Mouse (Mus musculus): ENCODE measurements around the gene Otud5. TPM values are rescaled to one million over a fixed set of nuclear protein-coding genes. Genes with fewer than 3 reads are reported as not detected.
"Not testable (repeated sequence)": the region's sequence is repeated elsewhere in the genome, so short reads cannot be mapped to it uniquely, and the experiment has no call there.

Otud5 gene
- total RNA-seq (2021): 10 to 100 TPM; 75.8 to 85.3 TPM

GRCm38 (mm10) chrX:7841163-7842162, at the start of gene Otud5:
Otud5 (plus strand) TSS chrX:7841364.
- peak; percentile 73 to 74 for DNase-seq (ENCODE audit: extremely low spot score in 1 of 2, low spot score in 1 of 2)

DNA sequence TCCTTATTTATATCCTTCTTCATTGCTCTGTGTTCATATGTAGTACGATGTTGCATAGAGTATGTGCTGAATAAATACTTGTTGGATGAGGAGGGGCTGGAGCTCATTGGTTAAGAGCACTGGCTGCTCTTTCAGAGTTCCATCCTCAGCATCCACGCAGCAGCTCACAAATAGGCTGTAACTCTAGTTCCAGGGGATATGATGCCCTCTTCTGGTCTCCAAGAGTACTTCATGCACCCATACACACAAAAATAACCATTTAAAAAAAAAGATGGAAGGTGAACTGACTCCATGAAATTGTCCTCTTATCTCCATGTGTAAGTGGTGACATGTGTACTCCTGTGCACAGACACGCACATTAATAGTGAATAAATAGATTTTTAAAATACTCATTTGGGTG, 47.8 kb upstream of the Otud5 start:
- no peak for DNase-seq (ENCODE audit: extremely low spot score in 1 of 2, low spot score in 1 of 2)

GRCm38 (mm10) chrX:7795016-7795415, 46.1 kb upstream of the Otud5 start:
- no peak for DNase-seq (ENCODE audit: extremely low spot score in 1 of 2, low spot score in 1 of 2)

GRCm38 (mm10) chrX:7797327-7797726, 43.8 kb upstream of the Otud5 start:
- DNase-seq (ENCODE audit: extremely low spot score in 1 of 2, low spot score in 1 of 2): no peak

DNA sequence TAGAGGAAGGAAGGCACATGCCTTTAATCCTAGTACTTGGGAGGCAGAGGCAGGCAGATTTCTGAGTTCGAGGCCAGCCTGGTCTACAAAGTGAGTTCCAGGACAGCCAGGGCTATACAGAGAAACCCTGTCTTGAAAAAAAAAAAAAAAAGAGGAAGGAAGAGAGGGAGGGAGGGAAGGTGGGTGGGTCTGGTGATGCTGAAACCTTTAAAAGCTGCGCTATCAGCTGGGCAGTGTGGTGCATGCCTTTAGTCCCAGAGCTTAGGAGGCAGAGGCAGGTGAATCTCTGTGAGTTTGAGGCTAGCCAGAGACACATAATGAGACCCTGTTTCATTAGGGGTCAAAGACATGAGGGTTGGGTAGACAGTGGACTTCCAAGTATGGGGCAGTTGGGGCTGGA, 39.0 kb upstream of the Otud5 start:
- not testable (repeated sequence) for DNase-seq (ENCODE audit: extremely low spot score in 1 of 2, low spot score in 1 of 2)

DNA sequence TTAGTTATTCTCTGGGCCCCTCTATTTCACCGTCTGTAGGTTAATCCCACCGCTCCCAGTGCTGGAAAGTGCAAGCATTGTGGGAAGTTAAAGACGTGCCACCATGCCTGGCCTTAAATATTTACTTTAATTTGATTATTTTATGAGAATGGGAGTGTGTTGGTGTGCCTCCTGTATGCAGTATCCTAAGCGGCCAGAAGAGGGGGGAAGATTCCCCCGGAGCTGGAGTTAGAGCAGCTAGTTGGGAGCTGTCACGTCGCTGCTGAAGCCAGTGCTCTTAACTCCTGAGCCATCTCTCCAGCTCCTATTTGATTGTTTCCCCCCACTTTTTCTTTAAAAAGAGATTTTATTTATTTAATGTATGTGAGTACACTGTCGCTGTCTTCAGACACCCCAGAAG, 26.1 kb upstream of the Otud5 start:
- not testable (repeated sequence) for DNase-seq (ENCODE audit: extremely low spot score in 1 of 2, low spot score in 1 of 2)

GRCm38 (mm10) chrX:7821865-7822779, 19.0 kb upstream of the Otud5 start, which contains the start of gene Kcnd1:
Kcnd1 (plus strand) TSS chrX:7822289.
- DNase-seq (ENCODE audit: extremely low spot score in 1 of 2, low spot score in 1 of 2): peak; percentile 21 to 29

DNA sequence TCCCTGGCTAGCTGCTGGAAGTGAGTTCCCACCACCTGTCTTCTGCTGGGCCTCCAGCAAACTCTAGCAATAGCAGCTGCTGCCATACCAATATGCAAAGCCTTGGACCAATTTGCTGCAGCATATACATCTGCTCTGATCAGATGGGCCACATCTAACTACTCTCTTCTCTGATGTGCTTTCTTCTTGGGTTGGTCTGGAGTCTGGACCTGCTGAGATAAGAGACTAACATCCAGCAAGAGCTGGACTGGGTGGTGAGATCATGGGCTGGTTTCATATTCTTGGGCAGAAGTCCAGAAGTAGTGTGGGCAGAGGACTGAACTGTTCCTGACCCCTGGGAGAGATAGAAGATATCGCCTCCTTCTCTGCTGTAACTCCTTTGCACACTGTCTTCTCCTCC, 4.0 kb upstream of the Otud5 start:
- DNase-seq (ENCODE audit: extremely low spot score in 1 of 2, low spot score in 1 of 2): no peak

GRCm38 (mm10) chrX:7840842-7841162, 362 bp upstream of the Otud5 start:
- DNase-seq (ENCODE audit: extremely low spot score in 1 of 2, low spot score in 1 of 2): no peak

DNA sequence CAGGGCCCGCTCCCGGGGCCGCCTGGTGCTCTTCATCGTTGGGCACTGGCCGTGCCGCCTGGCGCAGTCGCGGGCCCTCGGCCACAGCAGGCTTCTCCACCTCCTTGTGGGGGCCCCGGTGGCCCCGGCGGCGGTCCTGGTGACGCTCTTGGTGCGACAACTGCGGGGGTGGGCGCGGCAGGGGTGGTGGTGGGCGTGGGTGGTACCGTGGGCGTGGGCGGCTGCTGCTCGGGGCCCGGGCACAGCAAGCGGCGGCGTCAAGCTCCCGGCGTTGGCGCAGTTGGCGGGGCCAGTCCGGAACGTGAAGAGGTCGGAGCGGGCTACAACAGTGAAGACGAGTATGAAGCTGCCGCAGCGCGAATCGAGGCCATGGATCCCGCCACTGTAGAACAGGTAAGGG, 1.2 kb downstream of the Otud5 start:
- no peak for DNase-seq (ENCODE audit: extremely low spot score in 1 of 2, low spot score in 1 of 2)

- no peak for DNase-seq (ENCODE audit: extremely low spot score in 1 of 2, low spot score in 1 of 2)
Observed at GRCm38 (mm10) chrX:7847845-7848244, 6.7 kb downstream of the Otud5 start.

GRCm38 (mm10) chrX:7854578-7854977, 13.4 kb downstream of the Otud5 start:
- peak in 1 of 2 experiments; percentile 46 for DNase-seq (ENCODE audit: extremely low spot score in 1 of 2, low spot score in 1 of 2)

- DNase-seq (ENCODE audit: extremely low spot score in 1 of 2, low spot score in 1 of 2): no peak
Observed at GRCm38 (mm10) chrX:7859191-7859753, 18.1 kb downstream of the Otud5 start.

- DNase-seq (ENCODE audit: extremely low spot score in 1 of 2, low spot score in 1 of 2): no peak
Observed at GRCm38 (mm10) chrX:7863181-7863580, 22.0 kb downstream of the Otud5 start.

GRCm38 (mm10) chrX:7864551-7864950, 23.4 kb downstream of the Otud5 start:
- no peak for DNase-seq (ENCODE audit: extremely low spot score in 1 of 2, low spot score in 1 of 2)

GRCm38 (mm10) chrX:7865343-7865742, 24.2 kb downstream of the Otud5 start:
- no peak for DNase-seq (ENCODE audit: extremely low spot score in 1 of 2, low spot score in 1 of 2)

DNA sequence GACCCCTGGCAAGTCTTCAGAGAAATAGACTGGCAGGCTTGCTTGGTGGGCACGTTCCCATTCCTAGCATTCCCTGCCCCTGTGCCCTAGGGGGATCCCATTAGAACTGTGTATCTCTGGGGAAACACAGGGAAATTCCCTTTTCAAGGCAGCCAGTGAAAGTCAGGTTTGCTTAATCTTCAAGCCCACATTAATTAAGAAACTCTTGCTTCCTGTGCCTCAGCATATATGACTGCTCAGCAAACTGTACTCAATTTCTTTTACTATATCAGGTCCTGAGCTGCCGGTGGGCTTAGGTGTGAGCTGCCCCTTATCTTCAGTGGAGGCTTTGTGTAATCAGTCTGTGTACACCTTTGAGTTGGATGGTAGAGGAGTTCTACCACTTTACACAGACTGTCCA, 24.6 kb downstream of the Otud5 start:
- no peak for DNase-seq (ENCODE audit: extremely low spot score in 1 of 2, low spot score in 1 of 2)

GRCm38 (mm10) chrX:7867141-7867540, 26.0 kb downstream of the Otud5 start:
- no peak for DNase-seq (ENCODE audit: extremely low spot score in 1 of 2, low spot score in 1 of 2)

- no peak for DNase-seq (ENCODE audit: extremely low spot score in 1 of 2, low spot score in 1 of 2)
Observed at GRCm38 (mm10) chrX:7868506-7868905, 27.3 kb downstream of the Otud5 start.

DNA sequence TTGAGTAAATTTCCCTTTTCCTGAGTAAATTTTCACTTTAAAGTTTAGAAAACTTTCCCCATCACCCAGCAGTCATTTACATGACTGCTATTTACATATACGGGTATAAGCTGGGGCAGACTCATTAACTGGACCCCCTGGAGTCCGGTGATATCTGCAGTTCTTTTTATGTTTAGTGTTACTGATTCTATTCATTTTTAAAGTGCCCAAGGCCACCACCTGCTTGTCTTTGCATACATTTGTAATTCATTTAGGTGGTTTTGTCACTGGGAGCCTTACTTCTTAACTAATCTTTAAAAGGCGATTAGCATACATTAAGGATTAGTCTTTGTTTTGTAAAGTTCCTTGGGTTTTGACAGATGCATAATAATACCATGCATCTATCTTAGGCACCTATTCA, 28.7 kb downstream of the Otud5 start:
- no peak for DNase-seq (ENCODE audit: extremely low spot score in 1 of 2, low spot score in 1 of 2)

- DNase-seq (ENCODE audit: extremely low spot score in 1 of 2, low spot score in 1 of 2): peak; percentile 54 to 61
Observed at GRCm38 (mm10) chrX:7878007-7878419, 36.8 kb downstream of the Otud5 start, which contains the start of gene Pim2. Pim2 (plus strand) TSS chrX:7878262.
